Mouse (Mus musculus) kidney, postnatal 0 days (tissue): ENCODE measurements around the gene Ankfy1. TPM values are rescaled to one million over a fixed set of nuclear protein-coding genes. Genes with fewer than 3 reads are reported as not detected.

ENCODE experiments used
- ATAC-seq: fragments of 200-750 bp; cut with Nextera tagmentation; replicated peaks from 2 replicates; pipeline ENCODE4 v1.8.0; 2017; ENCODE audit warnings: low read depth, moderate number of reproducible peaks, moderate TSS enrichment, moderate library complexity; ENCODE audit not compliant: low FRiP score
- DNase-seq: peaks from one replicate; pipeline ENCODE4 v3.0.0-alpha.2; 2016; ENCODE audit warnings: low spot score
- H3K27ac ChIP-seq: fragments of 300-500 bp; sonication (generic); 2 replicates; pipeline ENCODE4 v1.5.1; 2014; ENCODE audit warnings: mild to moderate bottlenecking
- H3K27me3 ChIP-seq: fragments of 300-500 bp; sonication (generic); 2 replicates; pipeline ENCODE4 v1.6.1; 2014; ENCODE audit warnings: low read length, mixed read lengths; ENCODE audit not compliant: insufficient read depth
- H3K36me3 ChIP-seq: fragments of 300-500 bp; sonication (generic); 2 replicates; pipeline ENCODE4 v1.6.1; 2014; ENCODE audit warnings: low read length, mixed read lengths; ENCODE audit not compliant: insufficient read depth
- H3K4me1 ChIP-seq: fragments of 300-500 bp; sonication (generic); replicated peaks from 2 replicates; pipeline ENCODE4 v1.6.1; 2014; ENCODE audit warnings: antibody characterized with exemption, low read length, mixed read lengths; ENCODE audit not compliant: insufficient read depth
- H3K4me2 ChIP-seq: fragments of 300-500 bp; sonication (generic); 2 replicates; pipeline ENCODE4 v1.6.1; 2014; ENCODE audit warnings: mild to moderate bottlenecking, low read length, moderate library complexity, mixed read lengths
- H3K4me3 ChIP-seq: fragments of 300-500 bp; sonication (generic); replicated peaks from 2 replicates; pipeline ENCODE4 v1.5.1; 2014; ENCODE audit warnings: low read depth, low read length
- H3K9ac ChIP-seq: fragments of 300-500 bp; sonication (generic); 2 replicates; pipeline ENCODE4 v1.6.1; 2014; ENCODE audit warnings: low read depth, low read length
- H3K9me3 ChIP-seq: fragments of 300-500 bp; sonication (generic); replicated peaks from 2 replicates; pipeline ENCODE4 v1.6.1; 2016; ENCODE audit warnings: low read length, inconsistent platforms, mixed read lengths
- CTCF ChIP-seq: IDR thresholded peaks from 2 replicates; pipeline ENCODE4 v1.5.1; 2016; ENCODE audit warnings: antibody characterized with exemption, low read depth, mild to moderate bottlenecking, moderate library complexity
- WGBS: fragments of 180-500 bp; shearing (Covaris S2); extraction: QIAGEN DNeasy Blood & Tissue Kit; methylation state at CpG from one replicate; pipeline ENCODE4 v1.1.7; 2014; 5-methylcytosine and 5-hydroxymethylcytosine counted together
- polyA plus RNA-seq: library from polyadenylated mRNA; unstranded; fragments of >200 nt; fragmentation: Nextera tagmentation; extraction: Ambion mirVana; gene quantifications from 2 replicates; pipeline ENCODE4 v1.2.1, GENCODE M21; 2015

Ankfy1 gene
- polyA plus RNA-seq, 1 experiment from 2014 or later, result 11.8 TPM

GRCm38 (mm10) chr11:72795149-72795454 is 105.3 kb downstream of the Ankfy1 start:
- DNase-seq (peak; percentile 67), ATAC-seq (peak; percentile 45)
- Histone ChIP-seq H3K9me3 (no peaks in the 10 kb centered on the region), H3K4me3 (peak overlapping the region; percentile 100), H3K9ac (peak overlapping the region; percentile 88), H3K4me1 (0 out of 2 replicates have a peak, but pooled peaks cover 5% of the 10 kb centered on the region), H3K4me2 (peak overlapping the region; percentile 60), H3K27me3 (no peaks in the 10 kb centered on the region), H3K36me3 (no peaks in the 10 kb centered on the region), H3K27ac (peak overlapping the region; percentile 92)
- 17% methylated on average over 14 of the region's 14 CpGs for WGBS
- no peak for TF ChIP-seq CTCF

DNA sequence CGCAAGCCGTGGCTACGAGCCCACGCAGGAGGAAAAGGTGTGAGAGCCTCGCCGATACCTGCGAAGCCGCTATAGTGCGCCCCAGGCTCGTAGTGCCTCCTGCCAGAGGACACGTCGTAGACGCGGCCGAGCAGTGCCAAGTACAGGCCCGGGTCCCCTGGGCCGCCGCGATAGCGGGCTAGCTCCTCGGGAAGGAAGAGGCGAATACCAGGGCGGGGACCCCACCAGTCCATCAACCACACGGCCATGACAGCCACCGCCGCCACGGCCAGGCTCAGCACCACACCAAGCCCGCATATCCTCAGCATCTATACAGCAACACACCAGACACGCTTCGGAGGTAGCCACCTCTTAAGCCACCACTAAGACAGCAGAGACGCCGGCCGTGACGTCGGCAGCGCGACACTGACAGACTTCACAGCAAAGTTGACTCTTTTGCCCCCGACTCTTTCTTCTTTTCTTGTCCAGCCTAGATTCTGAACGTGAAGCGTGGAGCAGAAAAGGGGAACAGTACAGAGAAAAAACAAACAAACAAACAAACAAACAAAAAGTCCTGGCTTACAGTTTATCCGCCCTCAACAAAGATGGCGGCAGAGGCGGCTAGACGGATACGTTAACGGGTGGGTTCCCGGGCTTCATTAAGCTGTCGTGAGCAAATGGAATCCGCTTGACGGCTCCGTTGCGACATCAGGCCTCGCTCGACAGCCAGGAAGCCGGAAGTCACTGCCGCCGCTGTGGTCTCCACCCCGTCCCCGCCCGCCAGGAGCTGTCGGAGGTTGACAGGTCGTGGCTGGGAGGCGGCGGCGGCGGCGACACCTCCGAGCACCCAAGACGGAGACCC is 105.9 kb downstream of the Ankfy1 start, which contains the start of the genes Cyb5d2 and Zzef1:
Gene Cyb5d2, minus strand, starts transcription at position 688 of the 841 bp plus-strand sequence.
Gene Zzef1, plus strand, starts transcription at position 772 of the 841 bp plus-strand sequence.
- peak within 1 kb of the TSS; percentile 92 for H3K27ac ChIP-seq
- peak within 1 kb of the TSS; percentile 60 for H3K4me2 ChIP-seq
- H3K27me3 ChIP-seq, result no peaks in the 10 kb centered on the region
- ATAC-seq, result peak; percentile 92
- peak; percentile 99 for DNase-seq
- 0 out of 2 replicates have a peak, but pooled peaks cover 5% of the 10 kb centered on the region for H3K4me1 ChIP-seq
- no peaks in the 10 kb centered on the region for H3K36me3 ChIP-seq
- under 1% methylated on average over 64 of the region's 69 CpGs for WGBS
- no peaks in the 10 kb centered on the region for H3K9me3 ChIP-seq
- TF ChIP-seq CTCF, result 0 out of 2 replicates have a peak, but pooled peaks have one; percentile 3
- peak within 1 kb of the TSS; percentile 88 for H3K9ac ChIP-seq
- H3K4me3 ChIP-seq, result peak within 1 kb of the TSS; percentile 100

GRCm38 (mm10) chr11:72796296-72796687 is 106.5 kb downstream of the Ankfy1 start:
- Histone ChIP-seq H3K9me3 (no peaks in the 10 kb centered on the region), H3K9ac (peak overlapping the region; percentile 88), H3K27me3 (no peaks in the 10 kb centered on the region), H3K4me2 (peak overlapping the region; percentile 60), H3K36me3 (no peaks in the 10 kb centered on the region), H3K4me3 (peak overlapping the region; percentile 100), H3K4me1 (0 out of 2 replicates have a peak, but pooled peaks cover 5% of the 10 kb centered on the region), H3K27ac (peak overlapping the region; percentile 92)
- no peak for TF ChIP-seq CTCF
- ATAC-seq, result peak; percentile 58
- under 1% methylated on average over 42 of the region's 42 CpGs for WGBS
- peak; percentile 31 for DNase-seq

GRCm38 (mm10) chr11:72796773-72797338 is 107.0 kb downstream of the Ankfy1 start:
- no peaks in the 10 kb centered on the region for H3K36me3 ChIP-seq
- H3K4me1 ChIP-seq, result 0 out of 2 replicates have a peak, but pooled peaks cover 5% of the 10 kb centered on the region
- H3K4me2 ChIP-seq, result peak overlapping the region; percentile 60
- peak overlapping the region; percentile 88 for H3K9ac ChIP-seq
- TF ChIP-seq CTCF, result no peak
- 10% methylated on average over 10 of the region's 10 CpGs for WGBS
- ATAC-seq (no peak), DNase-seq (peak; percentile 25)
- no peaks in the 10 kb centered on the region for H3K27me3 ChIP-seq
- H3K27ac ChIP-seq, result peak overlapping the region; percentile 92; the same call in 1 of the 2 replicates
- H3K9me3 ChIP-seq, result no peaks in the 10 kb centered on the region
- peak overlapping the region; percentile 100 for H3K4me3 ChIP-seq

DNA sequence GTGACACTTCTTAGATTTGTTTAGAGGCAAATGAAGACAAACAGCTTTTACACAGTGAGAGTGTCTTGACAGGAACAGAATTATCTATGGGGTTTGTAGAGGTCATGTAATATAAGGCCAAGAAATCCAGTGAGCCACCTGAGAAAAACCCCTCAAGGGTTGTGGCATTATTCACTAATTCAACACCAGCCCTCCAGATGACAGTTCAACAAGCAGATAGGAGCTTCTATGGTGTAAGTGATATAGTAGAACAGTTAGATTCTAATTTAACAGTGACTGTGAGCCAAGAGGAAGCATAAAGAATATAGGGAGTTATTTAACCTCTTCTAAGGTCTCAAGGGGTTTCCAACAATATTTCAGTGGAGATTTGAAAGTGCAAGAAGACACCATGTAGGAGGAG is 108.3 kb downstream of the Ankfy1 start:
- Histone ChIP-seq H3K36me3 (no peaks in the 10 kb centered on the region), H3K4me2 (no peak overlapping the region), H3K27me3 (no peaks in the 10 kb centered on the region), H3K27ac (no peak overlapping the region), H3K4me1 (0 out of 2 replicates have a peak, but pooled peaks cover 5% of the 10 kb centered on the region), H3K4me3 (no peak overlapping the region), H3K9ac (no peak overlapping the region), H3K9me3 (no peaks in the 10 kb centered on the region)
- TF ChIP-seq CTCF, result no peak
- DNase-seq (no peak), ATAC-seq (no peak)

GRCm38 (mm10) chr11:72801182-72801581 is 111.4 kb downstream of the Ankfy1 start:
- no peak for ATAC-seq
- Histone ChIP-seq H3K36me3 (no peaks in the 10 kb centered on the region), H3K4me1 (no peaks in the 10 kb centered on the region), H3K9ac (no peak overlapping the region), H3K27me3 (no peaks in the 10 kb centered on the region), H3K4me3 (no peak overlapping the region), H3K27ac (no peak overlapping the region), H3K9me3 (no peaks in the 10 kb centered on the region), H3K4me2 (no peak overlapping the region)
- TF ChIP-seq CTCF, result no peak
- DNase-seq, result no peak
